Mouse (Mus musculus) forebrain, embryonic 14.5 days (tissue): ENCODE data around the gene Tmem151b. TPM values are rescaled to one million over a fixed set of nuclear protein-coding genes. Genes with fewer than 3 reads are reported as not detected.

Experiments
- ATAC-seq: fragments of 200-750 bp; cut with Nextera tagmentation; 2 replicates; pipeline ENCODE4 v1.8.0; 2017; ENCODE audit warnings: mild to moderate bottlenecking, moderate library complexity
- DNase-seq: peaks from one replicate; pipeline ENCODE4 v3.0.0-alpha.2; 2015; ENCODE audit warnings: low spot score
- H3K27ac ChIP-seq: fragments of 300-500 bp; sonication (generic); 2 replicates; pipeline ENCODE4 v1.5.1; 2014; ENCODE audit warnings: low read depth, mild to moderate bottlenecking, control low read depth, low read length, moderate library complexity
- H3K27me3 ChIP-seq: fragments of 300-500 bp; sonication (generic); replicated peaks from 2 replicates; pipeline ENCODE4 v1.6.1; 2014; ENCODE audit warnings: low read length, control low read depth, mixed read lengths; ENCODE audit not compliant: control insufficient read depth, insufficient read depth
- H3K36me3 ChIP-seq: fragments of 300-500 bp; sonication (generic); 2 replicates; pipeline ENCODE4 v1.6.1; 2014; ENCODE audit warnings: low read length, control low read depth; ENCODE audit not compliant: control insufficient read depth, insufficient read depth
- H3K4me1 ChIP-seq: fragments of 300-500 bp; sonication (generic); 2 replicates; pipeline ENCODE4 v1.6.1; 2014; ENCODE audit warnings: antibody characterized with exemption, low read length, control low read depth; ENCODE audit not compliant: control insufficient read depth, insufficient read depth
- H3K4me2 ChIP-seq: fragments of 300-500 bp; sonication (generic); 2 replicates; pipeline ENCODE4 v1.6.1; 2014; ENCODE audit warnings: mild to moderate bottlenecking, control low read depth, low read length
- H3K4me3 ChIP-seq: fragments of 300-500 bp; sonication (generic); 2 replicates; pipeline ENCODE4 v1.5.1; 2014; ENCODE audit warnings: low read depth, low read length, control low read depth
- H3K9ac ChIP-seq: fragments of 300-500 bp; sonication (generic); 2 replicates; pipeline ENCODE4 v1.6.1; 2014; ENCODE audit warnings: mild to moderate bottlenecking, low read length, control low read depth, moderate library complexity
- H3K9me3 ChIP-seq: fragments of 300-500 bp; sonication (generic); replicated peaks from 2 replicates; pipeline ENCODE4 v1.6.1; 2016; ENCODE audit warnings: low read length, control low read depth, mixed read lengths; ENCODE audit not compliant: control insufficient read depth
- WGBS: fragments of 180-500 bp; shearing (Covaris S2); extraction: QIAGEN DNeasy Blood & Tissue Kit; methylation state at CpG from one replicate; pipeline ENCODE4 v1.1.7; 2014; 5-methylcytosine and 5-hydroxymethylcytosine counted together
- polyA plus RNA-seq: library from polyadenylated mRNA; unstranded; fragments of >200 nt; fragmentation: Nextera tagmentation; extraction: Ambion mirVana; gene quantifications from 2 replicates; pipeline ENCODE4 v1.2.1, GENCODE M21; 2014

Tmem151b gene
- polyA plus RNA-seq, 1 experiment from 2014 or later, result 19.2 TPM

DNA sequence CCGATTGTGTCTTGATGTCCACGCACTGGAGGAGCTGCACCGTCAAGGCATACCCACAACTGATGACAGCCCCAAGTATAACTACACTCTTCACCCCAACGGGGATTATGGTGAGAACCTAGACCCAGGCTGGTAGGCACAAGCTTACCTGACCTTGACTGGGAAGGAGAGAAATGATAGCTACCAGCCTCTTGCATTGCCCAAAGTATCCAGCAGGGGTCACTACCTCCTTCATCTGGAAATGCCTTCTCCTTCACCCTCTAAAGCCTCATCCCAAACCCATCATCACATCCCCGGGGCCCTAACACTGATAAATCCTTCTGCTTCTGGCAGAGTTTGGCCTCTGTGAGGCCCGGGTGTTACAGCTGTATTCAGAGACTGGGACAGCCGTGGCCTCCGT, 33.0 kb downstream of the Tmem151b start:
- Histone ChIP-seq H3K4me1 (no peaks in the 10 kb centered on the region), H3K27me3 (no peaks in the 10 kb centered on the region), H3K9me3 (no peaks in the 10 kb centered on the region), H3K36me3 (peaks cover 17% of the 10 kb centered on the region), H3K4me3 (no peak overlapping the region), H3K4me2 (no peak overlapping the region), H3K27ac (no peak overlapping the region), H3K9ac (no peak overlapping the region)
- peak; percentile 51; the same call in 1 of the 2 replicates for ATAC-seq
- DNase-seq, result peak; percentile 84
- 54% methylated on average over 8 of the region's 8 CpGs for WGBS

- no peak for ATAC-seq
These were observed 33.7 kb downstream of the Tmem151b start for GRCm38 (mm10) chr17:45515806-45516205.

DNA sequence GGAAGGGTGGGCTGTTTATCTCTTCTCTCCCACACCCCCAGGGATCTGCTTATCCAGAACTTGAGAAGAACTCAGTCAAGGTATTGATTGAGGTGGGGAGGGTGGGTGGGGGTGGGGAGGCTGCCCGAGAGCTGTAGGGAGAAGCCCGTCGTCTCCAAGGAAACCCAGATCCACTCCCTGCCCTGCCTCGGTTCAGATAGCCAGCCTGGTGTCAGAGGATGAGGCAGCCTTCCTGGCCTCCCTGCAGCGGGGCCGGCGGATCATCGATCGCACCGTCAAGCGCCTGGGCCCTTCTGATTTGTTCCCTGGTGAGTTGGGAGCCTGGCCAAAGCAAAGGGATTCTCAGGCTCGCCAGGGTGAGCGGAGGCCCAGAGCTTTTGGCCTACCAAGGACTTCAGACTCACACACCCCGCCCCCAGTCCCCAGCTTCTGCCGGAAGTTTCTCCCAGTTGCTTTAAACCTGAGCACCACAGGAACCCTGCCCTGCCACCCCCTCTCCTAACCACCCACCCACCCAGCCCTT, 34.2 kb downstream of the Tmem151b start:
- Histone ChIP-seq H3K4me3 (no peak overlapping the region), H3K27ac (no peak overlapping the region), H3K9me3 (no peaks in the 10 kb centered on the region), H3K4me1 (no peaks in the 10 kb centered on the region), H3K36me3 (peaks cover 15% of the 10 kb centered on the region; the same call in 1 of the 2 replicates), H3K9ac (no peak overlapping the region), H3K4me2 (no peak overlapping the region), H3K27me3 (no peaks in the 10 kb centered on the region)
- DNase-seq, result no peak
- 45% methylated on average over 15 of the region's 15 CpGs for WGBS
- no peak for ATAC-seq

More at GRCm38 (mm10) chr17:45515806-45516205, 33.7 kb downstream of the Tmem151b start:
- Histone ChIP-seq H3K4me2 (no peak overlapping the region), H3K9me3 (no peaks in the 10 kb centered on the region), H3K4me3 (no peak overlapping the region), H3K27me3 (no peaks in the 10 kb centered on the region), H3K4me1 (no peaks in the 10 kb centered on the region), H3K36me3 (peaks cover 15% of the 10 kb centered on the region), H3K9ac (no peak overlapping the region), H3K27ac (no peak overlapping the region)
- no peak for DNase-seq
- 91% methylated on average over 10 of the region's 10 CpGs for WGBS

DNA sequence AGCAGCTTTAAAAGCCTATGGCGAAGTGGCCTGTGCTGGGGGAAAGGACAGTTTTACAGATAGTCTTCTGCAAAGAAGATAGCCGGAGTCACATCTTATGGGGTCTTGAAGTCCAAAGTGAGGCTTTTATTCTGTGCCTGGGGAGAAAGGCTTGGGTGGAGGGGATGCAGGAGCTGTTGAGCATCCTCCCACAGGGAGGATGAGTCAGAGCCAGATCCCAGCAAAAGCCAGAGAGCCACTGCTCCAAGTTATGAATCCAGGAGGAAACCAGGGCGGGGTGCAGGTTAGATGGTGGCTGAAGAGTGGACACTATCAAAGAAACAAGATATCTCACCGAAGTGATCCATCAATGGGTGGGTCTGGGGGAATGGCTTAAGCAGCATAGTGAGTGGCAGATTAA, 37.7 kb downstream of the Tmem151b start:
- WGBS, result 94% methylated on average over 4 of the region's 4 CpGs
- H3K9ac ChIP-seq, result no peak overlapping the region
- ATAC-seq (no peak), DNase-seq (no peak)
- no peak overlapping the region for H3K4me3 ChIP-seq
- H3K4me1 ChIP-seq, result peaks cover 4% of the 10 kb centered on the region; the same call in 1 of the 2 replicates
- peaks cover 21% of the 10 kb centered on the region for H3K36me3 ChIP-seq
- no peaks in the 10 kb centered on the region for H3K9me3 ChIP-seq
- no peak overlapping the region for H3K27ac ChIP-seq
- H3K27me3 ChIP-seq, result no peaks in the 10 kb centered on the region
- no peak overlapping the region for H3K4me2 ChIP-seq

- no peak overlapping the region for H3K27ac ChIP-seq
- H3K9ac ChIP-seq, result no peak overlapping the region
- H3K36me3 ChIP-seq, result peaks cover 18% of the 10 kb centered on the region
- 94% methylated on average over 4 of the region's 4 CpGs for WGBS
- DNase-seq, result no peak
- H3K9me3 ChIP-seq, result no peaks in the 10 kb centered on the region
- ATAC-seq, result no peak
- no peak overlapping the region for H3K4me3 ChIP-seq
- H3K4me2 ChIP-seq, result no peak overlapping the region
- no peaks in the 10 kb centered on the region for H3K27me3 ChIP-seq
- peaks cover 4% of the 10 kb centered on the region; the same call in 1 of the 2 replicates for H3K4me1 ChIP-seq
These were observed 38.6 kb downstream of the Tmem151b start for GRCm38 (mm10) chr17:45510871-45511270.

- peak within 1 kb of the TSS; percentile 80 for H3K9ac ChIP-seq
- peak; percentile 95 for ATAC-seq
- DNase-seq, result peak; percentile 97
- WGBS, result under 1% methylated on average over 42 of the region's 42 CpGs
- peak within 1 kb of the TSS; percentile 88 for H3K27ac ChIP-seq
- peaks cover 17% of the 10 kb centered on the region for H3K36me3 ChIP-seq
- no peaks in the 10 kb centered on the region for H3K9me3 ChIP-seq
- peaks cover 4% of the 10 kb centered on the region; the same call in 1 of the 2 replicates for H3K4me1 ChIP-seq
- peak within 1 kb of the TSS; percentile 69 for H3K4me3 ChIP-seq
- H3K27me3 ChIP-seq, result no peaks in the 10 kb centered on the region
- H3K4me2 ChIP-seq, result peak within 1 kb of the TSS; percentile 30
These were observed 42.7 kb downstream of the Tmem151b start, which contains the start of gene Aars2 for GRCm38 (mm10) chr17:45506700-45507189. TSS of gene Aars2 (plus strand) at chr17:45506841.

DNA sequence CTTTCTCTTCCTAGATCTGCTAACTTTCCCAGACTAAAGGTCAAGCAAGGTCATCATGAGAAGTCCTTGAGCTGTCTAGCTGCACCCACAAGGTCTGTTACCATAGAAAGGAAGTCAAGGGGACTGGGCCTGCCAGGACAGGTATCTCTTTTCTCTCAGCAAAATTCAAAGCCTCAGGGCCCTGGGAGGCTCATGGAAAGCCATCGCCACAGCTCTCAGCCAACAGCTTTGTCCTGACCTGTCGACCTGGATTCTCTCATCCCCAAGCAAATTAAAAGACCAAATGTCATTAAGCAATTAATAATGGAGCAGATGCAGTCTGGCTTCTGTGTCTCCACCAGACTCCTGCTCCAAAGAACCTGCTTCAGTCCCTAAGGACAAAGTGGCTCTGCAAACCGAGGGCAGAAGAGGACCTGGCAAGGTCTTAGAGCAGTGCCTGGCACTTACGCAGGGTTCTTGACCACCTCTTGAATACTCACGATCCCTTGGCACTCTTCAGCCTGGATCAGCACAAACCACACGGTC, 43.5 kb downstream of the Tmem151b start:
- WGBS, result 71% methylated on average over 6 of the region's 6 CpGs
- H3K27me3 ChIP-seq, result no peaks in the 10 kb centered on the region
- ATAC-seq, result peak; percentile 38; the same call in 1 of the 2 replicates
- H3K9ac ChIP-seq, result peak overlapping the region; percentile 80; the same call in 1 of the 2 replicates
- peaks cover 4% of the 10 kb centered on the region; the same call in 1 of the 2 replicates for H3K4me1 ChIP-seq
- no peak for DNase-seq
- no peak overlapping the region for H3K4me2 ChIP-seq
- no peaks in the 10 kb centered on the region for H3K9me3 ChIP-seq
- H3K4me3 ChIP-seq, result no peak overlapping the region
- H3K27ac ChIP-seq, result no peak overlapping the region
- H3K36me3 ChIP-seq, result peaks cover 17% of the 10 kb centered on the region

DNA sequence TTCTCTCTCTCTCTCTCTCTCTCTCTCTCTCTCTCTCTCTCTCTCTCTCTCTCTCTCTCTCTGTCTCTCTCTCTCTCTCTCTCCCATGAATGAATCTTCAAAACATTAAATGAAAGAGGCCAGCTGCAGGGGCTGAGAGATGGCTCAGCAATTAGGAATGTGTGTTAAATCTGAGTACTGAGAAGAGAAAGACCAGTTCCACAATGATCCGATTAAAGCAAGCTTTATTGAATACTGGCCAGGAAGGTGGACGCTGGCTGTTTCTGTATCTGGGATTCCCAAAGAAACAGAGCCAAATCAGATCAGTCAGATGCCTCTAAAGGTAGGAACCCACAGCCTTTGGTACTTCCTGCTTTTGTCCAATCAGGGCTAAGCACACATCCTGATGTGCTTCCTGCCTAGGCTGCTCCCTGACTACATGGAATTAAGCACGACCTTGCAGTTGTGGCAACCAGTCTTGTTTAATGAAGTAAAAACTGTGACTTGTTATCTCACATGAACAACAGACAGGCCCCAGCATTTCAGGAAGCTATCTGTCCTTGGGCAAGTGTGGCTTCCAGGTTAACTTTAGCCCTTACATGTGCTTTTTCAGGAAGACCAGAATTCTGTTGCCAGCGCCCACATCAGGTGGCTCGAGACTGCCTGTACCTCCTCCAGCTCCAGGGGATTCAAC, 46.0 kb downstream of the Tmem151b start:
- Histone ChIP-seq H3K4me1 (peaks cover 4% of the 10 kb centered on the region; the same call in 1 of the 2 replicates), H3K9me3 (no peaks in the 10 kb centered on the region), H3K9ac (no peak overlapping the region), H3K27me3 (no peaks in the 10 kb centered on the region), H3K36me3 (no peaks in the 10 kb centered on the region), H3K27ac (no peak overlapping the region), H3K4me3 (no peak overlapping the region), H3K4me2 (no peak overlapping the region)
- DNase-seq, result no peak
- no peak for ATAC-seq
- 52% methylated on average over 5 of the region's 5 CpGs for WGBS

GRCm38 (mm10) chr17:45502324-45502723, 47.2 kb downstream of the Tmem151b start:
- no peak overlapping the region for H3K9ac ChIP-seq
- no peak for ATAC-seq
- no peaks in the 10 kb centered on the region for H3K27me3 ChIP-seq
- no peak overlapping the region for H3K4me2 ChIP-seq
- no peak overlapping the region for H3K4me3 ChIP-seq
- H3K36me3 ChIP-seq, result no peaks in the 10 kb centered on the region
- peaks cover 2% of the 10 kb centered on the region; the same call in 1 of the 2 replicates for H3K4me1 ChIP-seq
- no peak for DNase-seq
- WGBS, result 65% methylated on average over 4 of the region's 4 CpGs
- H3K9me3 ChIP-seq, result no peaks in the 10 kb centered on the region
- H3K27ac ChIP-seq, result no peak overlapping the region
